ENCODE assay signal across 11 mouse cellular contexts in the genomic region with DNA sequence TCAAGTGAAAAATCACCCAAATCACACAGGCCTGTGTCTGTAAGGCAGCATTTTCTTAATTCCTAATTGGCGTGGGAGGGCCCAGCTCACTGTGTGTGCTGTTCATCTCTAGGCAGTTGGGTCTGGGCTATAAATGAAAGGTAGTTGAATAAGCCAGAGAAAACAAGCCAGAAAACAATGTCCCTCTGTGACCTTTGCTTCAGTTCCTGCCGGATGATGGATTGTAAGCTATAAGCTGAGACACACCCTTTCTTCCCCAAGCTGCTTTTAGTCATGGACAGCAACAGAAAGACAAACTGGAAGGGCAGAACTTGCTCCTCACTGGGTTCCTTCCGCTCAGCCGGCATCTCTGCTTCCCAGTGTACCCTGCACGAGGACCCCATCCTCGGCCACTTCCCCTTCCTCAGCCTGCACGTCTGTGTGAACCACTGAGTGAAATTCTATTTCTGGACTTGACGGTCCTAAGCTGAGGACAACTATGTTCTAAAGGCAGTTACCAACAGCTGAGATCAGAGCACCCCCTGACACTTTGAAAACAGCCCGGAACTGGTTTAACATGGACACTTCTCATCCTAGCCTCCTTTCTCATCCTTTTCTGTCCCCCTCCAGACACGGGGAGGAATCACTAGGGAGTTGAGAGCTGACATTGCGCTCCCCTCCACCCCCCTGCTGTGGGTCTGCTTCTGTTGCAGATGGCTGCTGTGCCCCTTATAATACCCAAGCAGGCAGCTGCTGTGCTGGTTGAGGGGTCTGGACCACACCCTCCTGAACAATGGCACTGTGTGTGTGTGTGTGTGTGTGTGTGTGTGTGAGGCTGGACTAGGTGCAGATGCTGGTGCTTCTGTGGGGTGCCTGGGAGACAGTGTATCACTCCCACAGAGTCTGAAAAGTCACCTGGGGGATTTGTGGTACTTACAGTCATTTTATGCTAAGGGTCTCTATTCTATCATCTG. TPM values are rescaled to one million over a fixed set of nuclear protein-coding genes. Genes with fewer than 3 reads are reported as not detected.
DNase-seq lines count a peak whose midpoint lies in the region; ATAC-seq and TF ChIP-seq lines count a peak whose summit lies in the region.
"Had no signal": no experiment of that assay in that cellular context is flagged by ENCODE, and none has a peak within 500 bp of the region (broad histone marks: within the 10 kb centered on the region; RNA-seq: fewer than 3 reads in every experiment).

No protein-coding gene starts in this region.

- H3K4me2 ChIP-seq in midbrain, embryonic 16.5 days (ENCODE audit: low read length), result no peak overlapping the region
- H3K4me2 ChIP-seq in hindbrain, embryonic 11.5 days (replicated peaks; ENCODE audit: low read depth, low read length), result no peak overlapping the region
- H3K4me2 ChIP-seq in neural tube, embryonic 13.5 days, result no peak overlapping the region
- H3K4me2 ChIP-seq: liver, embryonic 12.5 days had no signal

- TF ChIP-seq CTCF in thymus, adult 2 months (IDR thresholded peaks at IDR 0.05; ENCODE audit: borderline replicate concordance, control insufficient read depth, extremely low read depth, insufficient read depth, low read length, poor library complexity), result no peak

- WGBS in midbrain, embryonic 10.5 days, result 77% methylated on average over 11 of the region's 11 CpGs
- WGBS in midbrain, embryonic 16.5 days, result 57% methylated on average over 11 of the region's 11 CpGs
- 46% methylated on average over 11 of the region's 11 CpGs for WGBS in hindbrain, embryonic 11.5 days
- WGBS in neural tube, embryonic 13.5 days, result 38% methylated on average over 11 of the region's 11 CpGs
- WGBS in thymus, adult 2 months, result 39% methylated on average over 11 of the region's 11 CpGs

- peaks cover 13% of the 10 kb centered on the region; the same call in 1 of the 2 replicates for H3K4me1 ChIP-seq in midbrain, embryonic 10.5 days
- no peaks in the 10 kb centered on the region for H3K4me1 ChIP-seq in midbrain, embryonic 16.5 days (ENCODE audit: control insufficient read depth, insufficient read depth, low read length)
- H3K4me1 ChIP-seq in hindbrain, embryonic 11.5 days (replicated peaks; ENCODE audit: control insufficient read depth, insufficient read depth, low read length), result 0 out of 2 replicates have a peak, but pooled peaks cover 3% of the 10 kb centered on the region
- H3K4me1 ChIP-seq in neural tube, embryonic 13.5 days (replicated peaks), result peaks cover 14% of the 10 kb centered on the region
- no peaks in the 10 kb centered on the region for H3K4me1 ChIP-seq in thymus, adult 2 months (replicated peaks; ENCODE audit: control insufficient read depth, insufficient read depth, low read length)
- H3K4me1 ChIP-seq: liver, embryonic 12.5 days had no signal

- peak overlapping the region; percentile 38; the same call in 1 of the 2 replicates for H3K27ac ChIP-seq in midbrain, embryonic 10.5 days (replicated peaks)
- H3K27ac ChIP-seq in midbrain, embryonic 16.5 days (ENCODE audit: low read length), result no peak overlapping the region
- peak overlapping the region; percentile 70 for H3K27ac ChIP-seq in hindbrain, embryonic 11.5 days (ENCODE audit: low read depth, low read length)
- H3K27ac ChIP-seq in neural tube, embryonic 13.5 days (replicated peaks), result peak overlapping the region; percentile 42; the same call in 1 of the 2 replicates
- no peak overlapping the region for H3K27ac ChIP-seq in thymus, adult 2 months (ENCODE audit: control insufficient read depth, insufficient read depth, low read length)
- H3K27ac ChIP-seq: liver, embryonic 12.5 days had no signal

- ATAC-seq in midbrain, embryonic 16.5 days, result no peak
- ATAC-seq in hindbrain, embryonic 11.5 days (ENCODE audit: low FRiP score), result peak; percentile 40; the same call in 1 of the 2 replicates
- no peak; the same call in 1 of the 2 replicates for ATAC-seq in neural tube, embryonic 13.5 days (ENCODE audit: low read depth)
- ATAC-seq in monocyte, adult 5-6 weeks (replicated peaks; ENCODE audit: insufficient number of reproducible peaks, low FRiP score, low TSS enrichment, poor library complexity, severe bottlenecking), result no peak; the same call in 1 of the 2 replicates
- ATAC-seq: liver, embryonic 12.5 days had no signal

- DNase-seq in embryo, embryonic 10 days (ENCODE audit: low spot score), result peak; percentile 53
- DNase-seq in embryo, embryonic 9.5 days (ENCODE audit: extremely low spot score), result no peak
- DNase-seq in midbrain, embryonic 10.5 days (ENCODE audit: low spot score), result no peak
- peak; percentile 38 for DNase-seq in hindbrain, embryonic 11.5 days (ENCODE audit: low spot score)
- no peak for DNase-seq in thymus, adult 2 months
- DNase-seq: heart, adult 11 months; kidney, adult 8-10 months had no signal

- H3K36me3 ChIP-seq in midbrain, embryonic 10.5 days, result no peaks in the 10 kb centered on the region
- H3K36me3 ChIP-seq in midbrain, embryonic 16.5 days (ENCODE audit: control insufficient read depth, insufficient read depth, low read length), result no peaks in the 10 kb centered on the region
- no peaks in the 10 kb centered on the region for H3K36me3 ChIP-seq in hindbrain, embryonic 11.5 days (ENCODE audit: control insufficient read depth, insufficient read depth, low read length)
- no peaks in the 10 kb centered on the region for H3K36me3 ChIP-seq in neural tube, embryonic 13.5 days
- no peaks in the 10 kb centered on the region for H3K36me3 ChIP-seq in thymus, adult 2 months (ENCODE audit: control insufficient read depth, insufficient read depth, low read length)
- H3K36me3 ChIP-seq: liver, embryonic 12.5 days had no signal

- no peaks in the 10 kb centered on the region for H3K27me3 ChIP-seq in midbrain, embryonic 10.5 days (ENCODE audit: low read depth, poor library complexity, severe bottlenecking)
- no peaks in the 10 kb centered on the region for H3K27me3 ChIP-seq in midbrain, embryonic 16.5 days (ENCODE audit: control insufficient read depth, insufficient read depth, low read depth, low read length)
- H3K27me3 ChIP-seq in hindbrain, embryonic 11.5 days (ENCODE audit: control insufficient read depth, insufficient read depth, low read length), result no peaks in the 10 kb centered on the region
- H3K27me3 ChIP-seq in neural tube, embryonic 13.5 days, result no peaks in the 10 kb centered on the region
- H3K27me3 ChIP-seq in thymus, adult 2 months (ENCODE audit: control insufficient read depth, insufficient read depth, low read length), result no peaks in the 10 kb centered on the region
- H3K27me3 ChIP-seq: liver, embryonic 12.5 days had no signal

- no peak for TF ChIP-seq POLR2A in thymus, adult 2 months (IDR thresholded peaks at IDR 0.05; ENCODE audit: control insufficient read depth, extremely low read depth, insufficient read depth, low read length, poor library complexity)

- no peak overlapping the region for H3K4me3 ChIP-seq in midbrain, embryonic 10.5 days
- no peak overlapping the region for H3K4me3 ChIP-seq in midbrain, embryonic 16.5 days (ENCODE audit: low read depth, low read length)
- H3K4me3 ChIP-seq in hindbrain, embryonic 11.5 days (ENCODE audit: low read depth, low read length), result no peak overlapping the region
- H3K4me3 ChIP-seq in neural tube, embryonic 13.5 days, result no peak overlapping the region
- H3K4me3 ChIP-seq in thymus, adult 2 months (ENCODE audit: control insufficient read depth, insufficient read depth, low read length), result no peak overlapping the region
- H3K4me3 ChIP-seq: liver, embryonic 12.5 days had no signal

- 0 out of 2 replicates have a peak, but pooled peaks cover 2% of the 10 kb centered on the region for H3K9me3 ChIP-seq in midbrain, embryonic 10.5 days (replicated peaks)
- no peaks in the 10 kb centered on the region; the same call in 1 of the 2 replicates for H3K9me3 ChIP-seq in midbrain, embryonic 16.5 days (replicated peaks; ENCODE audit: control insufficient read depth, low read length, poor library complexity, severe bottlenecking)
- H3K9me3 ChIP-seq in hindbrain, embryonic 11.5 days (ENCODE audit: control insufficient read depth, low read length), result no peaks in the 10 kb centered on the region
- H3K9me3 ChIP-seq in neural tube, embryonic 13.5 days, result 0 out of 2 replicates have a peak, but pooled peaks cover 5% of the 10 kb centered on the region
- H3K9me3 ChIP-seq: liver, embryonic 12.5 days had no signal

- H3K9ac ChIP-seq in midbrain, embryonic 16.5 days (ENCODE audit: low read depth, low read length), result no peak overlapping the region
- H3K9ac ChIP-seq in hindbrain, embryonic 11.5 days (ENCODE audit: low read depth, low read length), result no peak overlapping the region
- H3K9ac ChIP-seq in neural tube, embryonic 13.5 days, result no peak overlapping the region
- H3K9ac ChIP-seq: liver, embryonic 12.5 days had no signal

RNA-seq across cellular contexts. Expression of a gene that starts 12.7 kb away (rescaled TPM):
- 1.5 and 1.9 TPM in 2 replicates for polyA plus RNA-seq in midbrain, embryonic 10.5 days (2016; fragmentation: Nextera tagmentation; extraction: Ambion mirVana)
- 1.1 and 1.2 TPM in 2 replicates for polyA plus RNA-seq in midbrain, embryonic 16.5 days (2015; fragmentation: Nextera tagmentation; extraction: Ambion mirVana)
- 0.99 and 1.2 TPM in 2 replicates for polyA plus RNA-seq in hindbrain, embryonic 11.5 days (2014; fragmentation: Nextera tagmentation; extraction: Ambion mirVana)
- polyA plus RNA-seq in neural tube, embryonic 13.5 days (2015; fragmentation: Nextera tagmentation; extraction: Ambion mirVana), result 0.23 and 0.53 TPM in 2 replicates
- polyA plus RNA-seq in thymus, adult 2 months (2012; rRNA removed), result 0.50 and 0.51 TPM in 2 replicates
- total RNA-seq in monocyte, adult 5-6 weeks (2017), result not detected in 3 replicates

Comparison
In these comparisons a context has a peak if more than half of its experiments do, and no peak if none do; other contexts are left out.
1. DNase-seq: peak in embryo, embryonic 10 days (single experiment) and hindbrain, embryonic 11.5 days (single experiment); none in embryo, embryonic 9.5 days (single experiment), midbrain, embryonic 10.5 days (single experiment) and thymus, adult 2 months (single experiment).
2. H3K27ac ChIP-seq: peak in midbrain, embryonic 10.5 days (single experiment), hindbrain, embryonic 11.5 days (single experiment) and neural tube, embryonic 13.5 days (single experiment); none in midbrain, embryonic 16.5 days (single experiment) and thymus, adult 2 months (single experiment).